Mouse (Mus musculus): ENCODE measurements around the gene St6galnac3. TPM values are rescaled to one million over a fixed set of nuclear protein-coding genes. Genes with fewer than 3 reads are reported as not detected.

St6galnac3 gene
- 3.0 TPM for polyA plus RNA-seq (2014; fragmentation: Illumina TruSeq; extraction: RNeasy Lipid Tissue Mini Kit (QIAGEN cat#74804); ENCODE audit: low replicate concordance)

GRCm38 (mm10) chr3:153724701-153725668 lies at the start of gene St6galnac3:
Gene St6galnac3, minus strand, starts transcription at chr3:153725174.

Other genes with a start within 250 kb of the St6galnac3 start
- not detected for gene Asb17, start 119.0 kb upstream of the St6galnac3 start, polyA plus RNA-seq (2014; fragmentation: Illumina TruSeq; extraction: RNeasy Lipid Tissue Mini Kit (QIAGEN cat#74804); ENCODE audit: low replicate concordance)
- not detected for gene Msh4, start 181.0 kb upstream of the St6galnac3 start, polyA plus RNA-seq (2014; fragmentation: Illumina TruSeq; extraction: RNeasy Lipid Tissue Mini Kit (QIAGEN cat#74804); ENCODE audit: low replicate concordance)
- gene Rabggtb, start 187.8 kb upstream of the St6galnac3 start, polyA plus RNA-seq (2014; fragmentation: Illumina TruSeq; extraction: RNeasy Lipid Tissue Mini Kit (QIAGEN cat#74804); ENCODE audit: low replicate concordance) = 50.7 TPM
- gene Acadm, start 219.5 kb upstream of the St6galnac3 start, polyA plus RNA-seq (2014; fragmentation: Illumina TruSeq; extraction: RNeasy Lipid Tissue Mini Kit (QIAGEN cat#74804); ENCODE audit: low replicate concordance) = 177 TPM
- 0.63 TPM for gene Slc44a5, start 248.3 kb upstream of the St6galnac3 start, polyA plus RNA-seq (2014; fragmentation: Illumina TruSeq; extraction: RNeasy Lipid Tissue Mini Kit (QIAGEN cat#74804); ENCODE audit: low replicate concordance)